Mouse (Mus musculus): ENCODE results near the gene Wnt7b. TPM values are rescaled to one million over a fixed set of nuclear protein-coding genes. Genes with fewer than 3 reads are reported as not detected.

Gene Wnt7b
- polyA plus RNA-seq, 1 experiment from 2014 or later = 62.1 TPM

DNA sequence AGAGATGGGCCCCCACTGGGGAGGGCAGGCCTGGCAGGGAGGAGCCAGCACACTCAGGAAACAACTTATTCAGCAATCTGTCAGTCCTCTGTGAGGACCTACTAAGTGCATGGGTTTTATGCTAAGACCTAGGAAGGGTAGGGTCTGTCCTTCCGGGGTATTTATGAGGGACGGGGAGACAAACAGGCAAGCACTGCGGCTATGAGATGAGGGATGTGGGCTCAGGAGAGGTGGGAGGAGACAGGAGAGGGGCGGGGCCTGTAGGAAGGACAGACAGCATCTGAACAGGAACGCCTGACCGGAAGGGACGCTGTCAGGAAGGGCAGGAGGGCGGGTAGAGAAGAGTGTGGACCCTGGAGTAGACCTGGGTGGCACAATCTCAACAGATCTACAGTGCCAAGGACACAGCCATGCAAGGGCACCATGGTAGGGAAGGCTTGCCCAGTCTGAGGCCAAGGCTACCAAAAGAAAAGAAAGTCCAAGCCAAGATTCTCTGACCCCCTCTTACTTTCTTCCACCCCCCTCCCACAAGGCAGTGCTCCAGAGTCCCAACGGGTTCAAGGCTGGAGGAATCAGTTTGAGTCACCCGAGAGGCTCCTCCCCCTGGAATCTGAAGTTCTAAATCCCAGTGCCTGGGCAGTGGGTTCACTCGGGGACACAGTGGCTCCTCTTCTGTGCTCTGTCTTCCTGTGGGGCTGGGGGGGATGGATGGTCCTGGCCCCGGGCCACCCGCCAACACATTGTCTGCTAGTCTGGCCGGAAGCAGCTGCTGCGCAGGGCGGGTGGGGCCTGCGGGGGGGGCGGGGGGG lies 17.8 kb upstream of the Wnt7b start:
- 0 out of 2 replicates have a peak, but pooled peaks have one; percentile 16 for ATAC-seq (ENCODE audit: insufficient number of reproducible peaks, low FRiP score, low TSS enrichment, low read depth)
- Histone ChIP-seq H3K9me3 (no peaks in the 10 kb centered on the region), H3K4me2 (0 out of 2 replicates have a peak overlapping the region, but pooled peaks have one; percentile 12), H3K36me3 (no peaks in the 10 kb centered on the region), H3K27me3 (no peaks in the 10 kb centered on the region), H3K27ac (peak overlapping the region; percentile 68), H3K9ac (no peak overlapping the region), H3K4me1 (peaks cover 21% of the 10 kb centered on the region), H3K4me3 (no peak overlapping the region)
- 23% methylated on average over 18 of the region's 18 CpGs for WGBS

- Histone ChIP-seq H3K4me2 (no peak overlapping the region), H3K9ac (no peak overlapping the region), H3K36me3 (no peaks in the 10 kb centered on the region), H3K27ac (peak overlapping the region; percentile 68), H3K4me1 (peaks cover 21% of the 10 kb centered on the region), H3K9me3 (no peaks in the 10 kb centered on the region), H3K27me3 (no peaks in the 10 kb centered on the region), H3K4me3 (no peak overlapping the region)
- ATAC-seq (ENCODE audit: insufficient number of reproducible peaks, low FRiP score, low TSS enrichment, low read depth) = no peak
- WGBS = 47% methylated on average over 17 of the region's 17 CpGs
These were observed 17.0 kb upstream of the Wnt7b start for GRCm38 (mm10) chr15:85598984-85599886.

DNA sequence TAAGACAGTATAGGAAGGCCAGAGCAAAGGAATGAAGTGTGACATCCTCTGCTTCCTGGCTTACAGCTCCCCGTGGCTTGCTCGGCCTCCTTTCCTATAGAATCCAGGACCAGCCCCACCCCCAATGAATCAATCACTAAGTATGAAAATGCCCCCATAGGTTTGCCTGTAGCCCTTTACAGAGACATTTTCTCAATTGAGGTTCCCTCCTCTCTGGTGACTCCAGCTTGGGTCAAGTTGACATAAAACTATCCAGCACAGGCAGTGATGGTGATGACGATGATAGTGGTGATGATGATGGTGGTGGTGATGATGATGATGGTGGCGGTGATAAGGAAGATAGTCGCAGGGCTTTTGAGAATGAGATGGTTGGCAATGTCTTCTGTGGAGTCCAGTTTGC lies 16.2 kb upstream of the Wnt7b start:
- 64% methylated on average over 5 of the region's 5 CpGs for WGBS
- peaks cover 21% of the 10 kb centered on the region for H3K4me1 ChIP-seq

DNA sequence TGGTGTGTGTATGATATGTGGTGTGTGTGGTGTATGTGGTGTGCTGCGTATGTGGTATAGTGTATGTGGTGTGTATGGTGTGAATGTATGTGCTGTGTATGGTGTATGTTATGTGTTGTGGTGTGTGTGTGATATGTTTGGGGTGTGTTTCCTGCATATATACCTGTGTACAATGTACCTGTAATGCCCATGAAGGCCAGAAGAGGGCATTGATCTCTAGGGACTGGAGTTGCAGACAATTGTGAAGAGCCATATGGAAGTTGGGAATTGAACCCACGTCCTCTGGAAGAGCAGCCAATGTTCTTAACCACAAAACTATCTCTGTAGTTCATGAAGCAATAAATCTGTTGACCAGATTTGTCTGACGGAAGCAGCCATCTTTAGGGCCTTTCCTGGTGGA lies 15.1 kb upstream of the Wnt7b start:
- no peaks in the 10 kb centered on the region for H3K9me3 ChIP-seq
- WGBS = 64% methylated on average over 3 of the region's 3 CpGs
- no peak overlapping the region for H3K9ac ChIP-seq
- no peak overlapping the region for H3K4me2 ChIP-seq
- ATAC-seq (ENCODE audit: insufficient number of reproducible peaks, low FRiP score, low TSS enrichment, low read depth) = no peak
- no peak overlapping the region for H3K27ac ChIP-seq
- H3K36me3 ChIP-seq = no peaks in the 10 kb centered on the region
- no peak overlapping the region for H3K4me3 ChIP-seq
- H3K4me1 ChIP-seq = peaks cover 21% of the 10 kb centered on the region
- no peaks in the 10 kb centered on the region for H3K27me3 ChIP-seq

More for the DNA sequence above, 16.2 kb upstream of the Wnt7b start:
- no peak overlapping the region for H3K9ac ChIP-seq
- no peak overlapping the region for H3K27ac ChIP-seq
- no peak overlapping the region for H3K4me2 ChIP-seq
- no peaks in the 10 kb centered on the region for H3K9me3 ChIP-seq
- H3K27me3 ChIP-seq = no peaks in the 10 kb centered on the region
- H3K4me3 ChIP-seq = no peak overlapping the region
- ATAC-seq (ENCODE audit: insufficient number of reproducible peaks, low FRiP score, low TSS enrichment, low read depth) = no peak
- H3K36me3 ChIP-seq = no peaks in the 10 kb centered on the region

- WGBS = 81% methylated on average over 4 of the region's 4 CpGs
- Histone ChIP-seq H3K9me3 (no peaks in the 10 kb centered on the region), H3K27ac (no peak overlapping the region), H3K4me3 (no peak overlapping the region), H3K27me3 (0 out of 2 replicates have a peak, but pooled peaks cover 2% of the 10 kb centered on the region), H3K4me2 (no peak overlapping the region), H3K9ac (no peak overlapping the region), H3K36me3 (no peaks in the 10 kb centered on the region), H3K4me1 (no peaks in the 10 kb centered on the region)
- ATAC-seq (ENCODE audit: insufficient number of reproducible peaks, low FRiP score, low TSS enrichment, low read depth) = no peak
These were observed 10.4 kb upstream of the Wnt7b start for GRCm38 (mm10) chr15:85592674-85593073.

DNA sequence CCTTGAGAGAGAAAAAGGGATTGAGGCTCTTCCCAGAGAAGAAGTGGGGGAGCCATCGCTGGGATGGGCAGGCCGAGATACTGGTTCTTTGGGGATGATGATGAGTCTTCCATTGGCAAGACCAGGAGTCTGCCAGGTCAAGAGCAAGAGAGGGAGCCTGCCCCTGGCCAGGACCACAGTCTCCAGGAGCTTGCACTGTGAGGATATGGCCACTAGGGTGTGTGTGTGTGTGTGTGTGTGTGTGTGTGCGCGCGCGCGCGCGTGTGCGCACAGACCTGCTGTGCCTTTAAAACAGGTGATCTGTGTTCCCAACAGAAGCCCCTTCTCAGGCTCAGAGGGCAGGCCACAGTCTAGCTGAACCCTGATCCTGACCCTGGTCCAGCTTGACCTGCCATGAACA lies 8.6 kb upstream of the Wnt7b start:
- no peak overlapping the region for H3K27ac ChIP-seq
- no peaks in the 10 kb centered on the region for H3K36me3 ChIP-seq
- 91% methylated on average over 10 of the region's 10 CpGs for WGBS
- H3K4me1 ChIP-seq = no peaks in the 10 kb centered on the region
- no peak overlapping the region for H3K4me3 ChIP-seq
- no peak overlapping the region for H3K4me2 ChIP-seq
- H3K9ac ChIP-seq = no peak overlapping the region
- no peaks in the 10 kb centered on the region for H3K9me3 ChIP-seq
- no peak for ATAC-seq (ENCODE audit: insufficient number of reproducible peaks, low FRiP score, low TSS enrichment, low read depth)
- H3K27me3 ChIP-seq = peaks cover 6% of the 10 kb centered on the region; the same call in 1 of the 2 replicates

DNA sequence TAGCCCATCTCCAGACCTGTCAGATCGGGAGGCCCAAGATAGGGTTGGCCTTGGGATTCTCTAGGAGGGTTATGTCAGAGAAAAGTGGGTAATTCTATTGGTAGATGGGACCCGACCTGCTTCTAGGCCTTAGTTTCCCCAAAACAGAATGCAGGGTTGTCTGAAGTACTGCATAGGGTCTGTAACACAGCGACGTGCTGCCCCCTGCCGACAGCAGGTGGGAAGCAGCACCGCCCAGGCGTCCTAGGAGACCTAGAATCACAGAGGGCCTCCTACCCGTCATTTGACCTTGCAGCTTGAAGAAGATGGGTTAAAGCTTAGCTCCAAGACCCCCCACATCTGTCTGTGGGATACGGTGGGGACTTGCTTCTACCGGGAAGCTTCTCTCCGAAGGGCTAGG lies 1.2 kb upstream of the Wnt7b start:
- no peak overlapping the region for H3K4me2 ChIP-seq
- H3K36me3 ChIP-seq = no peaks in the 10 kb centered on the region

DNA sequence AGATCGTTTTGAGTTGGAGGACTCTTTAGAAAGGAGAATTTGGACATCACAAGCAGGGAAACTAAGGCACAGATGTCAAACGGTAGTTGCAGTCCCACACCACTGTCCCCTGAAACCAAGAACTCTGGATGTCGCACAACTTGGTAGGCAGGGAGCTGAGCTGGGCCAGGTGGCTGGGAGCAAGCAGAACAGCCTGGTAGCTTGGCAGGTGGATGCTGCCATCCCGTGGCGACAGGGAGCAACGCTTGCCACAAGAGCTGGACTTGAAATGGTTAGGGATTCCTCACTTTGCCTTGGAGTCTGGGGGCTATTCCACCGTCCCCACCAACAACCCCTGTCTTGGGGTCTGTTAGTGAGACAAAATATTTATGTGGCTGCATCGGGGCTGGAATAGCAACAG lies 751 bp upstream of the Wnt7b start:
- no peaks in the 10 kb centered on the region for H3K36me3 ChIP-seq
- no peak overlapping the region for H3K27ac ChIP-seq
- no peak overlapping the region for H3K9ac ChIP-seq
- WGBS = 2% methylated on average over 8 of the region's 8 CpGs
- no peaks in the 10 kb centered on the region for H3K9me3 ChIP-seq
- H3K4me2 ChIP-seq = no peak overlapping the region
- ATAC-seq (ENCODE audit: insufficient number of reproducible peaks, low FRiP score, low TSS enrichment, low read depth) = no peak
- no peak overlapping the region for H3K4me3 ChIP-seq
- peaks cover 79% of the 10 kb centered on the region for H3K27me3 ChIP-seq
- peaks cover 31% of the 10 kb centered on the region for H3K4me1 ChIP-seq

More for the DNA sequence above, 1.2 kb upstream of the Wnt7b start:
- peaks cover 30% of the 10 kb centered on the region for H3K4me1 ChIP-seq
- no peak overlapping the region for H3K4me3 ChIP-seq
- H3K9ac ChIP-seq = no peak overlapping the region
- WGBS = 7% methylated on average over 11 of the region's 11 CpGs
- peaks cover 74% of the 10 kb centered on the region for H3K27me3 ChIP-seq
- ATAC-seq (ENCODE audit: insufficient number of reproducible peaks, low FRiP score, low TSS enrichment, low read depth) = no peak
- H3K27ac ChIP-seq = no peak overlapping the region
- no peaks in the 10 kb centered on the region for H3K9me3 ChIP-seq

DNA sequence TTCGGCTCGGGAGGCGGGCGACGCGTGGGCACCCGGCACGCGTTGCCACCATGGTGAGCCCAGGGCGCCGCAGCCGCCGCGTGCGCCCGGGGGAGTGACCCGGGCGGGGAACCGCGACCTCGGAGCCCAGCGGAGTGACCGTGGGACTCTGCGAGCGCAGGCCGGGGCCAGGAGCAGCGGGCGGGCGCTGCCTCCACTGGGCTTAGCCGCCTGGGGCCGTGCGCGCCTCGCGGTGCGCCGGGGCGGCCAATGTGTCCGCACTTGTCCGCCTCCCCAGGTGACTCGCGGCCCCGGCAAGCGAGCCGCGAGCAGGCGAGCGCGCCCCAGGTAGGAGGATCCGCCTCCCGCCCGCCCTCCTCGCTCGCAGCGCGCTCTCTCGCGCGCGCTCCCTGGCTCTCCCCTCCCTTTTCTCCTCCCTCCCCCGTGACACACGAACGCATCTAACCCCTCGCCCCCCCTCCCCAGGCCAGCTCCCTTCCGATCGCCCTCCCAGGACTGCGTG lies 659 bp downstream of the Wnt7b start:
- peaks cover 89% of the 10 kb centered on the region for H3K27me3 ChIP-seq
- H3K36me3 ChIP-seq = no peaks in the 10 kb centered on the region
- WGBS = under 1% methylated on average over 38 of the region's 67 CpGs
- H3K9ac ChIP-seq = peak overlapping the region; percentile 45
- H3K4me1 ChIP-seq = peaks cover 45% of the 10 kb centered on the region
- peak overlapping the region; percentile 75 for H3K27ac ChIP-seq
- H3K4me3 ChIP-seq = peak overlapping the region; percentile 57
- H3K9me3 ChIP-seq = no peaks in the 10 kb centered on the region
- ATAC-seq (ENCODE audit: insufficient number of reproducible peaks, low FRiP score, low TSS enrichment, low read depth) = no peak
- peak overlapping the region; percentile 99 for H3K4me2 ChIP-seq

- peak overlapping the region; percentile 75 for H3K27ac ChIP-seq
- no peak for ATAC-seq (ENCODE audit: insufficient number of reproducible peaks, low FRiP score, low TSS enrichment, low read depth)
- H3K27me3 ChIP-seq = peaks cover 94% of the 10 kb centered on the region
- H3K4me1 ChIP-seq = peaks cover 51% of the 10 kb centered on the region
- H3K4me2 ChIP-seq = peak overlapping the region; percentile 99
- no peaks in the 10 kb centered on the region for H3K36me3 ChIP-seq
- under 1% methylated on average over 65 of the region's 66 CpGs for WGBS
- H3K4me3 ChIP-seq = peak overlapping the region; percentile 57
- H3K9me3 ChIP-seq = no peaks in the 10 kb centered on the region
- peak overlapping the region; percentile 45 for H3K9ac ChIP-seq
These were observed 1.2 kb downstream of the Wnt7b start for GRCm38 (mm10) chr15:85580934-85581562.

GRCm38 (mm10) chr15:85580483-85580882 lies 1.8 kb downstream of the Wnt7b start:
- WGBS = under 1% methylated on average over 45 of the region's 47 CpGs
- peaks cover 57% of the 10 kb centered on the region for H3K4me1 ChIP-seq
- H3K36me3 ChIP-seq = no peaks in the 10 kb centered on the region
- H3K4me2 ChIP-seq = peak overlapping the region; percentile 99
- H3K4me3 ChIP-seq = peak overlapping the region; percentile 57
- no peaks in the 10 kb centered on the region for H3K9me3 ChIP-seq
- peaks cover 94% of the 10 kb centered on the region for H3K27me3 ChIP-seq
- ATAC-seq (ENCODE audit: insufficient number of reproducible peaks, low FRiP score, low TSS enrichment, low read depth) = no peak
- peak overlapping the region; percentile 45 for H3K9ac ChIP-seq
- peak overlapping the region; percentile 75 for H3K27ac ChIP-seq

All from limb, embryonic 15.5 days (tissue).